Mouse (Mus musculus) lung, postnatal 4 days (tissue): ENCODE measurements at regions not wholly inside any gene's neighbourhood (a gene's known extent, or its start where the extent isn't known, plus 50 kb on each side); places are given as distances from the start of the nearest gene placed in this dataset.

ENCODE experiments used
- DNase-seq, 2 experiments: peaks; one replicate each; pipeline ENCODE4 v3.0.0; 2021

DNA sequence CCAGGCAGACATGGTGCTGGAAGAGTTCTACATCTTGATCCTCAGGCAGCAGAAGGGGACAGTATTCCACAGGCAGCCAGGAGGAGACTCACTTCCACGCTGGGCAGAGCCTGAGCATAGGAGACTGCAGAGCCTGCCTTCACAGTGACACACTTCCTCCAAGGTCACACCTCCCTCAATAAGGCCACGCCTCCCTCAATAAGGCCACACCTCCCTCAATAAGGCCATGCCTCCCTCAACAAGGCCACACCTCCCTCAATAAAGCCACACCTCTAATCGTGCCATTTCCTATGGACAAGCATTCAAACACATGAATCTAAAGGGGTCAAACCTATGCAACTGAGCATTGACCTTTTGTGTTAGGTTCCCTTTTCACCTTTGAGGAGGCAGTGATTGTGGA lies 88.5 kb upstream of the Mphosph6 start:
- no peak for DNase-seq

DNA sequence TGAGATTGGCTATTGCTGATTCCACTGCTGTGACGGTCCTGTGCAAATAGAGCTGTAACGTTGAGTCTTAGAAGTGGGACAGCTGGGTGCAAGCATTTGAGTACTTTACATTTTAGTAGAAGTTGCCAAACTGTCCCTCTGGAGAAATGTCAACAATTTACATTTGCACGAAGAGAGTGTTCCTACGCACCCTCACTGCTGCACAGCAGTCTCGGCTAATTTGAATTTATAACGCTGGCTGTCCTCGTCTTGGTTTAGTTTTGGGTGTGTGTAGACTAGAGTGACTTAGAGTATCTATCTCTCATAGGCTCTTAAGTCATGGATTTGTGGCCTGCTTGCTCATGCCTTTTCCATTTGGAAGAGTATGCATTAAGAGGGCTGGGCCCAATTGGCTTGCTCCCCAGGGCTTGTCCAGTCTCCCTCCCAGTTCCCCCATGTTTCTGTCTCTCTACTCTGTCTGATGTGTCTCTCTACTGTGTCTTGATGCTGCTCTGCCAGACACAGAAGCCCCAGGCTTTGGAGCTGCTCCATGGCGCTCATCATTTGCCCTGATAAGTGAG lies 79.8 kb upstream of the Mphosph6 start:
- DNase-seq, result no peak

DNA sequence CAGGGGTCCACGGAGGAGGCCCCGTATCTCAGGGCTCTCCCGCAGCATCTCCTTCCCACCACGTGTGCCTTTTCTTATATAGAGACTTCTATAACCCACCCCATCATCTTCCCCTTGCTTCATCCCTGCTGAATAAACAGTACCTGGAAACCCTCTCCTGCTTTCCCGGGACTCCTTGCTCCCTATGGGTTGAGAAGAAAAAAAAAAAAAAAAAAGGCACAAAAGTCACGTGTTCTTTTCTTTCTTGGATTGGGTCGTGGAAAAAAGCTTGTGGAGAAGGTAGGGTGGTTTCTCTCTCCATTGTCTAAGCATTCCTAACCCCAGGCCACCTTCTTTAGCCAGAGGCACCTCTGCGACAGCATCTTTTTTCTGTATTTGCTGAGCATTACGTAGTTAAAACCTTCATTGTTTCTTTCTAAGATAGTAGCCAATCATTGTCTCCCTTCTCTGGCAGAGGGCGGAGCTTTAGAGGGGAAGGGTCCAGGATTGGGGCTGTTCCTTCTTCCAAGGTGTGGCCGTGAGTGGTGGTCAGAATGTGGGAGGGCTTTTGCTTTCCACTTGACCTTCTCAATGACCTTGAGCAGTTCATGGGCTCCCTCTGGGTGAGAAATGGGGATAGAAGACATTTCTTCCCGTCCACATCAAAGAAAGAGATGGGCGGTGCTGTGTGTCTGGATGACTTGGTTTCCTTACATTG lies 78.7 kb upstream of the Mphosph6 start:
- no peak for DNase-seq

DNA sequence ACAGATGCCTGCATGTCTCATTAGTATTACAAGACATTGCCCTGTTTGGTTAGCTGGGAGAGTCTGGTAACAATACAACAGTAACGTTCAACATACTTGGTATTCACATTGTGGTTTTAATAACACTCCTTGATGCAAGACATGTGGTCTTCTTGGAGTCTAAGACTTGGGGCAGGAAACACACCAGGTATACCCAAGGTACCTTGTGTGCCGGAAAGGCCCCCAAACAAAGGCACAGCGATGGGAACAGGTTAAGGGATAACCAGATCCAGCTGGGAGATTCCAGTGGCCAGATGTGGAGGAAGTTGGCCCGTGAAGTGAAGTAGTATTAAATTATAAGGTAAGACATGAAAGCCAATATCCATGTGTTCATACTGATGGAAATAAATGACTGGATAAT lies 71.9 kb upstream of the Mphosph6 start:
- no peak for DNase-seq

DNA sequence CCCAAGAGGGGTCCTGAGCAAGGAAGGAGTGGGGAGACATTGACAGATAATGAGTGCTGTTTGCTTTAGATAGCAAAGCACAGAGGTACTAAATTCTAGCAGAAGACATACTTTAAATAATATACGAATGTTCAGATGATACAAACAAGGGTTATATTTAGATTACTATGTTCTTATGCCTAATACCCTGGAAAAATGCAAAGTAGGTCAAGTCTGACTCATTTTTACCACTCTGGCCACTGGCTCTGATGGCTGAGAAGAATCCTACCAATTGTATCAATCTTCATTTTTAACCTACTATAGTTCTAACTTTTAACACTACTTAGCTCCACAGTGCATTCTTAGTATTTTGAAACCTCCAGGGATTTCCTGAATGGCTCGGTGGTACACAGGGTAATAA lies 65.4 kb upstream of the Mphosph6 start:
- DNase-seq, result no peak

DNA sequence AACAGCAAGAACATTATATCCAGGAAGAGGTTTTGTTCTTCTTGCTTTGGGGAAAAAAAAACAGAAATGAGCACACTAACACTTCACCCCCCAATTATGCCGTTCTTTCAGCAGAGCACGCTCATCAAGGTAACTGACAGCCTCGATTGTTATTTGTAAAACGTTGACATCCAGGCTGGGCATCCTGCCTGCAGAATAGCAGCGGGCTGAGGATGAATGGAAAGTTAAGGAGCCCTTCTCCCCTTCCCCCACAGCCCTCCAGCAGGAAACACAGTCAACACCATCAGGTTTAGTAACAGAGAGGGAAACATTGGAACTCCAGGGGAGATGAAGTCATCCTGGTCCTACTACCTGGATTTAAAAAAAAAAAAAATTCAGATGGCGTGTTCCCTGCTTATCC lies 63.3 kb upstream of the Mphosph6 start:
- no peak for DNase-seq

DNA sequence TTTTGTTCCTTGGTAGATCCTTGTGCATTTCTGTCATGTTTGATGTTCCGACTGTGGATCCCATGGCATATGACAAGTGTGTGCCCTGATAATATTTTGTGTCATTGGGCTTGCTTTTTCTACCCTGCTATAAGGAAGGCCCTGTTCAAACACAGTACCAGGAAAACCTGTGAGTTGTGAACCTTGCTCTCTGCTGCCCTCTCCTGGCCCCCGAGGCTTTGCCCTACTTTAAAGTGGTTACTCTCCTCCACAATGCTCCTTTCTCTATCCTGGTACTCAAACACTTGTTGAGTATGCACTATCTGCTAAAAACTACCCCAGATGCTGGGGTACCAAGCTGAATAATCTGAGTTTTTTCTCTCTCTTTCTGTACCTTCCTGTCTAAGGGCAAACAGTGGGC lies 62.1 kb upstream of the Mphosph6 start:
- DNase-seq, result peak; percentile 35 to 61

DNA sequence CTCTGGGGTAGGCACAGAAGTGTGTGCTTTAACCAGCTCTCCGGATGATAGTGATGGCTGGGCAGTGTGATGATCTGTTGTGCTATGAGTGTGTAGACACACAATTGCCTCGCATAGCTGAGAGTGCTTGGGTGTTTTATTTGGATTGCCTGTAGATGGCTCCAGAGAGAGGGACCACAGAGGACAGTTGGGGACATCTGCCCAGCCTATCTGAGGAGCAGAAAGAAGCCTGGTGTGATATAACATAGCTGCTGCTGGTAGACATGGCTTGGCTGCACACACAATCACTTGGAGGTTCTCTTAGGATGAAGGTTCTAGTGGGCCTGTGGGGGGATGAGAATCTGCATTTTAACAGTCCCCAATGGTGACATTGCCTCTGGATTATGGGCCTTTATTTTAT lies 60.6 kb upstream of the Mphosph6 start:
- DNase-seq, result no peak

DNA sequence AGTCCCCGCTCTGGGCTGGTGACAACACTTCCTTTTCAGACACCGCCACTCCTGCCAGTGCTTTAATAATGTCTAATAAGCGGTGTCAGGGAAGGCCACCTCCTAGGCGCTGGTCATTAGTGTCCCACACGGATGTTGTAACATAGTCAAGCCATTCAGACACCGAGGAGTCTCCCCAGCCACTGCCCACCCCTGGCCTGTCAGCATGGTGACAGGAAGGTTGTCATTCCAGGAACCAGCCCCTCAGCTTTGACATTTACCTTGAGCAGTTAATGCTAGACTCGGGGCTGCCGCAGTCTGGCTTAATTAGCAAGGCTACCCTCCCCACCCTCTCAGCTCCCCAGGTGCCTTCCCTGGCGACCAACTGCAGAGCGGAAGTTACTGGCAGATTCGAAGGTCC lies 58.0 kb upstream of the Mphosph6 start:
- no peak for DNase-seq

DNA sequence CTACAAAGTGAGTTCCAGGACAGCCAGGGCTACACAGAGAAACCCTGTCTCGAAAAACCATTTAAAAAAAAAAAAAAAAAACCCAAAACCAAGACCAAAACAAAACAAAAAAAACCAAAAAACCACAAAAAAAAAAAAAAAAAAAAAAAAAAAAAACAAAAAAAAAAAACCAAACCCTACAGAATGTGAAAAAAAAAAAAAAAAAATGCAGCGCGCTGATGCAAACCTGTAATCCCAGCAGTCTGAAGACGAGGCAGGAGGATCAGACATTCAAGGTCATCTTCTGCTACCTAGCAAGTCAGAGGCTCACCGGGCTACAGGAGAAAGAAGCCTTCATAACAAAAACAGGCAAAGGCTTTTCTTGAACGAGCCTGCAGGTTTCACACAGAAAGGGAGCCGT lies 57.4 kb upstream of the Mphosph6 start:
- no peak for DNase-seq

DNA sequence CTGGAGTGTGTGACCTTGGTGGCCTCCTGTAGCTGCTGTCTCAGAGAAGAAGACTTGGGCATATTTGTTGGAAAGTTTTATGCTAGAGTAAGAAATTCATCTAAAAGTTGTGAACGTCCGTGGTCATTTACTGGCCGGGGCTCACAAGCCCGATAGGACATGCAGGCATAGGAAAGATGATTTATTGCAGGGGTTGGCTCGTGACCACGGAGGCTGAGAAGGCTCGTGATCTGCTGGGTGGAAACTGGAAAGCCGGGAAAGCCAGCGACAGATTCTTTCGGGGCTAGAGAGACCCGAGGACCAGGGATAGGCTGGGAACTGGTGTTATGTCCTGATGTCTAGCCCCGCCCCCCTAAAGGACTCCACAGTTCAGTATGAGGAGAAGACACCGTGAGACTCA lies 54.4 kb upstream of the Mphosph6 start:
- DNase-seq, result no peak

DNA sequence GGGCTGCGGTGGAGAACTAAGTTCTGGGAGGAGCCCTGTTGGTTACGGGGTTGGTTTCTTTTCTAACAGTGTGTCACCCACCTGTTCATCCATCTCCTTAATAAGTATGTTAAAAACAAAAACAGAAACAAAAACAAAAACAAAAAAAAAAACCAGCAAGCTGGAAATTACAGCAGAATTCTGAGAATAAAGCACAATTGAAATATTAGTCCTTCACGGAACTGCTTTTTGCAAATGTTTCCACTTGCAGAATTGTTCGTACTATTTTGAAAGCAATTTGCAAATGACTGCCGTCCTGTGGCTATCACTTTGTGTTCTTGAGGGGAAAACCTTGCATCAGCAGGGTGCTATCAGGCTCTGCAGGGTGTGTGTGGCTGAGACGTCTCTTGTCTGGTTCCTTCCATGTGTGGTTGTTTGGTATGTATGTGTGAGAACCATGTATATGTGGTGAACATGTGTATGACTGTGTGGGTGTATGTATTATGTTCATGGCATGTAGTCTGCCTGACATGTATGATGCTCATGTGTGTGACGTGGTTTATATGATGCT lies 53.3 kb upstream of the Mphosph6 start:
- DNase-seq, result no peak

DNA sequence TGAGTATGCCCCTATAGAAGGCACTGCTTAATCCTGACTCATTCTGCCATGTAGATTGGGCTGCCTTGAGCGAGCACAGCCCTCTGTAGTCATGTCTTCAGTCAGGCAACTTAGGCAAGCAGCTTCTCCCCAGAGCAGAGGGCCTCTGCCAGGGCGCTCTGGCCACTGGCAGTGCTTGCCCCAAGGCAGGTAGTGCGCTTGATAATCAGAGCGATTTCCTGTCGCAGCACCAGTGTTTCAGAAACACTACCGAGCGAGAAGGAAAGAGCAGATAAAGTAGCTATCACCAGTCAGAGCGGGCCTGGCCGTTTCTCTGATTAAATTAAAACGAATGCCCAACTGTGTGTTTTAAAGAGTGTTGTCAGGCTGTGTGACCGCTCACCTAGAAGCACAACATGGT lies 52.6 kb upstream of the Mphosph6 start:
- no peak for DNase-seq

DNA sequence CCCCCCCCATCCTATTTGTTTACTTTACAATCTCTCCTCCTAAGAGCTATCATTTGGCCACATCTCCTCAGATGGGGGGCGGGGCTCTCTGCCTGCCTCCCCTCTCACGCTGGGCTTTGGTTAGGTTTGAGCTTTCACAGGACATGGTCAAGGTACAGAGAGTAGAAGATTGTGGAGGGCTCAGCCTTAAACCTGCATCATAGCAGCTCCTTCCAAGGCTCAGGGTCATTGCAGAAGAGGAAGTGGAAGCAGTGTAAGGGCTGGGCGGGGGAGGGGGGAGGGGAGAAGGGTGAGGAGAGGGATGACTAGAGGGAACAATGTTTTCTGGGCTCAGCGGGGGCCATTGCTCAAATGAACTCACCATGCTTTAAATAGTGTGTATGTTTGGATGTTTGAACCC lies 51.7 kb upstream of the Mphosph6 start:
- no peak for DNase-seq

DNA sequence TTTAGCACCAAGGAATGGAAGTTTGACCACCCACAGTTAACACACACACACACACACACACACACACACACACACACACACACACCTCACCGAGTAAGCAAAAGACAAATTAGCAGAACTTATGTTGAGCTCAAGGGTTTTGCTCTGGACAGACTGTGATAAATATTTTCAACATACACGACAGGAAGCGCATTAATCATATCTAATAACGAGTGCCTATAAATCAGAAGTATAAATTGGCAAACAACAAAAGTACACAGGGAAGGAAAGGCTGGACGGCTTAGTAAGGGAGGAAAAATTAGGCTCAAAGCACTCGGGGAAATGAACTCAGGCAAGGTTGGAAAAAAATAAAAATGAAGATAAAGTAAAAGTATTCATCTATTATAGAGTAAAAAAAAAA lies 50.8 kb upstream of the Mphosph6 start:
- no peak for DNase-seq
